Mouse (Mus musculus) ovary, adult 10 weeks (tissue): Measurements from ENCODE around the gene Cald1. TPM values are rescaled to one million over a fixed set of nuclear protein-coding genes. Genes with fewer than 3 reads are reported as not detected.

Experiments used
- polyA plus RNA-seq: library from polyadenylated mRNA; stranded (reverse); fragments of 350-450 nt; fragmentation: Illumina TruSeq; extraction: RNeasy Lipid Tissue Mini Kit (QIAGEN cat#74804); gene quantifications from one replicate; pipeline ENCODE4 v1.2.3, GENCODE M21; 2014

Gene Cald1
- 809 TPM for polyA plus RNA-seq

GRCm38 (mm10) chr6:34598121-34599065 is at the start of gene Cald1:
TSS of gene Cald1 (plus strand) at chr6:34598500.

GRCm38 (mm10) chr6:34780231-34780942 is 182.1 kb downstream of the Cald1 start, which contains the start of gene Agbl3:
TSS of gene Agbl3 (plus strand) at chr6:34780432.

Other genes with a start within 250 kb of the Cald1 start
- gene Akr1b8, start 244.4 kb upstream of the Cald1 start, polyA plus RNA-seq = 9.5 TPM
- gene Akr1b10, start 214.3 kb upstream of the Cald1 start, polyA plus RNA-seq = 31.5 TPM
- gene Akr1b7, start 186.2 kb upstream of the Cald1 start, polyA plus RNA-seq = not detected
- 40.6 TPM for gene Bpgm, start 122.3 kb upstream of the Cald1 start, polyA plus RNA-seq
- gene Agbl3, start 181.9 kb downstream of the Cald1 start, polyA plus RNA-seq = 31.4 TPM